Comparison of ENCODE assay signal across 8 mouse cellular contexts in the genomic region with DNA sequence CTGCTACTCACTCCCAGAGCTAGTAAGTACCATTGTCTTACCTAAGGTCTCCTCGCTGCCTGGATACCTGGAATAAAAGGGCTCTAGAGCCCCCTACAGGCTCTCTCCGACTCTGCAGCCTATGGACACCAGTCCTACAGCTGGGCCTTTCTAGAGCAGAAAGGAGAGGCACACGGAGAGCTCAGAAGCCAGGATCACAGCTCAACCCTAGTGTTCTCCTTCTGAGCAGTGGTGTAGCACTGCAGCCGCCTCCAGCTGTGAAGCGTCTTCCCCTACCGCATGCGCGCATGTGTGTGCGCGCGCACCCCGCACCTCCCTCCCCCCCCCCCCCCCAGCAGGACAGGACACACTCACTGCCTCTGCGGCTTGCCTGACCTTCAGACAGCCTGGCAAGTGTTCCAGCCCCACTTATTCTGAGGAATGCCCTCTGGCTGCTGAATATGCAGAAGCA.
DNase-seq lines count a peak whose midpoint lies in the region; ATAC-seq and TF ChIP-seq lines count a peak whose summit lies in the region.

No protein-coding gene starts in this region.

- DNase-seq in urinary bladder, postnatal 14 days (ENCODE audit: low spot score) = peak; percentile 46
- no peak for DNase-seq in urinary bladder, adult 2 months (ENCODE audit: low spot score)
- DNase-seq in embryonic facial prominence, embryonic 11.5 days (ENCODE audit: low spot score) = peak; percentile 89
- peak; percentile 12 to 52 for DNase-seq in heart, adult 9 months (ENCODE audit: low spot score in 2 of 2)
- DNase-seq in kidney, adult 9 months = peak; percentile 88
- DNase-seq in limb, embryonic 11.5 days (ENCODE audit: low spot score) = peak; percentile 85
- DNase-seq in stomach, postnatal 0 days (ENCODE audit: low spot score) = peak; percentile 69

- WGBS in embryonic facial prominence, embryonic 11.5 days = 3% methylated on average over 13 of the region's 13 CpGs
- WGBS in limb, embryonic 11.5 days = 5% methylated on average over 12 of the region's 13 CpGs
- WGBS in midbrain, embryonic 16.5 days = 0% methylated on average over 9 of the region's 13 CpGs
- WGBS in stomach, postnatal 0 days = under 1% methylated on average over 12 of the region's 13 CpGs

- H3K4me2 ChIP-seq in embryonic facial prominence, embryonic 11.5 days (ENCODE audit: low read depth, low read length) = peak overlapping the region; percentile 29
- peak overlapping the region; percentile 31; the same call in 1 of the 2 replicates for H3K4me2 ChIP-seq in limb, embryonic 11.5 days (ENCODE audit: low read depth, severe bottlenecking)
- peak overlapping the region; percentile 54 for H3K4me2 ChIP-seq in midbrain, embryonic 16.5 days (ENCODE audit: low read length)
- no peak overlapping the region for H3K4me2 ChIP-seq in stomach, postnatal 0 days (replicated peaks; ENCODE audit: low read depth)

- no peaks in the 10 kb centered on the region for H3K4me1 ChIP-seq in embryonic facial prominence, embryonic 11.5 days (ENCODE audit: control insufficient read depth, insufficient read depth, low read length)
- H3K4me1 ChIP-seq in limb, embryonic 11.5 days (ENCODE audit: control insufficient read depth, insufficient read depth, low read length) = no peaks in the 10 kb centered on the region
- H3K4me1 ChIP-seq in midbrain, embryonic 16.5 days (ENCODE audit: control insufficient read depth, insufficient read depth, low read length) = peaks cover 9% of the 10 kb centered on the region; the same call in 1 of the 2 replicates
- H3K4me1 ChIP-seq in stomach, postnatal 0 days (replicated peaks; ENCODE audit: control insufficient read depth, insufficient read depth) = no peaks in the 10 kb centered on the region

- peak; percentile 72 for ATAC-seq in embryonic facial prominence, embryonic 11.5 days (replicated peaks; ENCODE audit: insufficient number of reproducible peaks, low FRiP score, low TSS enrichment, low read depth)
- ATAC-seq in limb, embryonic 11.5 days (ENCODE audit: insufficient number of reproducible peaks, low FRiP score, low TSS enrichment, low read depth) = 0 out of 2 replicates have a peak, but pooled peaks have one; percentile 57
- ATAC-seq in midbrain, embryonic 16.5 days = peak; percentile 89
- peak; percentile 52 for ATAC-seq in stomach, postnatal 0 days (ENCODE audit: low FRiP score, low TSS enrichment)

- no peak overlapping the region for H3K27ac ChIP-seq in embryonic facial prominence, embryonic 11.5 days (replicated peaks; ENCODE audit: low read depth, low read length)
- H3K27ac ChIP-seq in limb, embryonic 11.5 days (replicated peaks; ENCODE audit: low read depth, low read length) = no peak overlapping the region
- no peak overlapping the region for H3K27ac ChIP-seq in midbrain, embryonic 16.5 days (ENCODE audit: low read length)
- no peak overlapping the region for H3K27ac ChIP-seq in stomach, postnatal 0 days (replicated peaks)

- peak; percentile 76 for TF ChIP-seq CTCF in stomach, postnatal 0 days (IDR thresholded peaks at IDR 0.05; ENCODE audit: low read depth)

- TF ChIP-seq EP300 in stomach, postnatal 0 days (optimal IDR thresholded peaks at IDR 0.05) = no peak

- H3K36me3 ChIP-seq in embryonic facial prominence, embryonic 11.5 days (replicated peaks; ENCODE audit: control insufficient read depth, insufficient read depth, low read depth, low read length) = no peaks in the 10 kb centered on the region
- H3K36me3 ChIP-seq in limb, embryonic 11.5 days (ENCODE audit: control insufficient read depth, insufficient read depth, low read length) = no peaks in the 10 kb centered on the region
- H3K36me3 ChIP-seq in midbrain, embryonic 16.5 days (ENCODE audit: control insufficient read depth, insufficient read depth, low read length) = no peaks in the 10 kb centered on the region
- no peaks in the 10 kb centered on the region for H3K36me3 ChIP-seq in stomach, postnatal 0 days (ENCODE audit: control insufficient read depth, insufficient read depth, low read length)

- H3K4me3 ChIP-seq in embryonic facial prominence, embryonic 11.5 days (ENCODE audit: low read depth, low read length) = 0 out of 2 replicates have a peak overlapping the region, but pooled peaks have one; percentile 2
- no peak overlapping the region for H3K4me3 ChIP-seq in limb, embryonic 11.5 days (ENCODE audit: low read depth, low read length)
- peak overlapping the region; percentile 23 for H3K4me3 ChIP-seq in midbrain, embryonic 16.5 days (ENCODE audit: low read depth, low read length)
- no peak overlapping the region for H3K4me3 ChIP-seq in stomach, postnatal 0 days (ENCODE audit: low read depth, low read length)

- H3K9ac ChIP-seq in embryonic facial prominence, embryonic 11.5 days (replicated peaks; ENCODE audit: low read length) = peak overlapping the region; percentile 2; the same call in 1 of the 2 replicates
- H3K9ac ChIP-seq in limb, embryonic 11.5 days (ENCODE audit: low read length) = no peak overlapping the region
- peak overlapping the region; percentile 52; the same call in 1 of the 2 replicates for H3K9ac ChIP-seq in midbrain, embryonic 16.5 days (ENCODE audit: low read depth, low read length)
- H3K9ac ChIP-seq in stomach, postnatal 0 days (ENCODE audit: low read length) = no peak overlapping the region

- H3K27me3 ChIP-seq in embryonic facial prominence, embryonic 11.5 days (ENCODE audit: control insufficient read depth, insufficient read depth, low read length) = no peaks in the 10 kb centered on the region
- no peaks in the 10 kb centered on the region for H3K27me3 ChIP-seq in limb, embryonic 11.5 days (ENCODE audit: control insufficient read depth, insufficient read depth, low read length)
- H3K27me3 ChIP-seq in midbrain, embryonic 16.5 days (ENCODE audit: control insufficient read depth, insufficient read depth, low read depth, low read length) = no peaks in the 10 kb centered on the region; the same call in 1 of the 2 replicates
- peaks cover 2% of the 10 kb centered on the region; the same call in 1 of the 2 replicates for H3K27me3 ChIP-seq in stomach, postnatal 0 days (ENCODE audit: control insufficient read depth, insufficient read depth, low read length)

- H3K9me3 ChIP-seq in embryonic facial prominence, embryonic 11.5 days (replicated peaks; ENCODE audit: control insufficient read depth, low read length) = no peaks in the 10 kb centered on the region
- no peaks in the 10 kb centered on the region for H3K9me3 ChIP-seq in limb, embryonic 11.5 days (ENCODE audit: control insufficient read depth, low read length)
- H3K9me3 ChIP-seq in midbrain, embryonic 16.5 days (replicated peaks; ENCODE audit: control insufficient read depth, low read length, poor library complexity, severe bottlenecking) = no peaks in the 10 kb centered on the region
- H3K9me3 ChIP-seq in stomach, postnatal 0 days (ENCODE audit: control insufficient read depth, low read length) = no peaks in the 10 kb centered on the region

Comparison
In these comparisons a context has a peak if more than half of its experiments do, and no peak if none do; other contexts are left out.
1. H3K4me3 ChIP-seq: peak in embryonic facial prominence, embryonic 11.5 days (single experiment) and midbrain, embryonic 16.5 days (single experiment); none in limb, embryonic 11.5 days (single experiment) and stomach, postnatal 0 days (single experiment).
2. H3K9ac ChIP-seq: peak in embryonic facial prominence, embryonic 11.5 days (single experiment) and midbrain, embryonic 16.5 days (single experiment); none in limb, embryonic 11.5 days (single experiment) and stomach, postnatal 0 days (single experiment).
3. Peak in every context shown above with its lines, with median percentiles within 50 percentile points of each other: ATAC-seq.